Mouse (Mus musculus) erythroid progenitor cell, adult 5-6 weeks (primary cell): Measurements from ENCODE around the gene Aunip. TPM values are rescaled to one million over a fixed set of nuclear protein-coding genes. Genes with fewer than 3 reads are reported as not detected.

Experiments used
- ATAC-seq: replicated peaks from 2 replicates; pipeline ENCODE4 v1.8.0; 2016; ENCODE audit warnings: moderate number of reproducible peaks, mild to moderate bottlenecking, moderate TSS enrichment, inconsistent platforms; ENCODE audit not compliant: poor library complexity, low FRiP score, severe bottlenecking
- total RNA-seq, 2 experiments: library from RNA; stranded (forward) in 1 of 2; stranded (reverse) in 1 of 2; fragments of 150-400 nt in 1 of 2; fragments of 186-747, 209-891 nt in 1 of 2; gene quantifications; 2 replicates each; pipeline versions ENCODE4 v1.2.3 to v1.2.4; 2015 to 2017; ENCODE audit warnings: low replicate concordance in 2 of 2

The Aunip gene
- total RNA-seq, 2 experiments from 2014 or later = 3.8 to 16.3 TPM

GRCm38 (mm10) chr4:134572449-134573300 is 61.9 kb downstream of the Aunip start:
- ATAC-seq = no peak

Other genes with a start within 250 kb of the Aunip start
- 39.4 and 45.4 TPM in 2 replicates for gene Pdik1l, start 223.1 kb upstream of the Aunip start, total RNA-seq (2015; ENCODE audit: low replicate concordance)
- gene Pdik1l, start 223.1 kb upstream of the Aunip start, total RNA-seq (2017; ENCODE audit: low replicate concordance) = 52.6 and 53.7 TPM in 2 replicates
- gene Trim63, start 195.9 kb upstream of the Aunip start, total RNA-seq (2015; ENCODE audit: low replicate concordance) = not detected in 2 replicates
- gene Trim63, start 195.9 kb upstream of the Aunip start, total RNA-seq (2017; ENCODE audit: low replicate concordance) = not detected in 2 replicates
- not detected in 2 replicates for gene Slc30a2, start 167.8 kb upstream of the Aunip start, total RNA-seq (2015; ENCODE audit: low replicate concordance)
- gene Slc30a2, start 167.8 kb upstream of the Aunip start, total RNA-seq (2017; ENCODE audit: low replicate concordance) = not detected in 2 replicates
- gene Extl1, start 127.1 kb upstream of the Aunip start, total RNA-seq (2015; ENCODE audit: low replicate concordance) = not detected in 2 replicates
- not detected in 2 replicates for gene Extl1, start 127.1 kb upstream of the Aunip start, total RNA-seq (2017; ENCODE audit: low replicate concordance)
- 1.8 and 4.2 TPM in 2 replicates for gene Pafah2, start 114.7 kb upstream of the Aunip start, total RNA-seq (2015; ENCODE audit: low replicate concordance)
- gene Pafah2, start 114.7 kb upstream of the Aunip start, total RNA-seq (2017; ENCODE audit: low replicate concordance) = 0.77 and 5.4 TPM in 2 replicates
- gene Stmn1, start 42.7 kb upstream of the Aunip start, total RNA-seq (2015; ENCODE audit: low replicate concordance) = 429 and 552 TPM in 2 replicates
- gene Stmn1, start 42.7 kb upstream of the Aunip start, total RNA-seq (2017; ENCODE audit: low replicate concordance) = 378 and 383 TPM in 2 replicates
- gene Paqr7, start 14.3 kb upstream of the Aunip start, total RNA-seq (2015; ENCODE audit: low replicate concordance) = 1.7 and 3.6 TPM in 2 replicates
- gene Paqr7, start 14.3 kb upstream of the Aunip start, total RNA-seq (2017; ENCODE audit: low replicate concordance) = 1.6 and 1.9 TPM in 2 replicates
- gene Mtfr1l, start 24.4 kb downstream of the Aunip start, total RNA-seq (2015; ENCODE audit: low replicate concordance) = 19.5 and 22.6 TPM in 2 replicates
- gene Mtfr1l, start 24.4 kb downstream of the Aunip start, total RNA-seq (2017; ENCODE audit: low replicate concordance) = 17.2 and 17.9 TPM in 2 replicates
- gene Selenon, start 41.2 kb downstream of the Aunip start, total RNA-seq (2015; ENCODE audit: low replicate concordance) = 7.6 and 9.6 TPM in 2 replicates
- gene Selenon, start 41.2 kb downstream of the Aunip start, total RNA-seq (2017; ENCODE audit: low replicate concordance) = 0.77 and 2.2 TPM in 2 replicates
- gene Man1c1, start 193.3 kb downstream of the Aunip start, total RNA-seq (2015; ENCODE audit: low replicate concordance) = 2.9 TPM in 2 replicates
- 1.0 and 1.8 TPM in 2 replicates for gene Man1c1, start 193.3 kb downstream of the Aunip start, total RNA-seq (2017; ENCODE audit: low replicate concordance)